Mouse (Mus musculus) gastrocnemius, postnatal 25 days (tissue): ENCODE data around the gene Llgl2. TPM values are rescaled to one million over a fixed set of nuclear protein-coding genes. Genes with fewer than 3 reads are reported as not detected.

Experiments used
- DNase-seq: peaks from one replicate; pipeline ENCODE4 v3.0.0; 2022
- total RNA-seq, 2 experiments: library from RNA; stranded (reverse); gene quantifications; 1 replicate in 1 of 2; 2 replicates in 1 of 2; pipeline ENCODE4 v1.2.3; 2021

The Llgl2 gene
- total RNA-seq, 2 experiments from 2014 or later, result 7.8 to 9.0 TPM

DNA sequence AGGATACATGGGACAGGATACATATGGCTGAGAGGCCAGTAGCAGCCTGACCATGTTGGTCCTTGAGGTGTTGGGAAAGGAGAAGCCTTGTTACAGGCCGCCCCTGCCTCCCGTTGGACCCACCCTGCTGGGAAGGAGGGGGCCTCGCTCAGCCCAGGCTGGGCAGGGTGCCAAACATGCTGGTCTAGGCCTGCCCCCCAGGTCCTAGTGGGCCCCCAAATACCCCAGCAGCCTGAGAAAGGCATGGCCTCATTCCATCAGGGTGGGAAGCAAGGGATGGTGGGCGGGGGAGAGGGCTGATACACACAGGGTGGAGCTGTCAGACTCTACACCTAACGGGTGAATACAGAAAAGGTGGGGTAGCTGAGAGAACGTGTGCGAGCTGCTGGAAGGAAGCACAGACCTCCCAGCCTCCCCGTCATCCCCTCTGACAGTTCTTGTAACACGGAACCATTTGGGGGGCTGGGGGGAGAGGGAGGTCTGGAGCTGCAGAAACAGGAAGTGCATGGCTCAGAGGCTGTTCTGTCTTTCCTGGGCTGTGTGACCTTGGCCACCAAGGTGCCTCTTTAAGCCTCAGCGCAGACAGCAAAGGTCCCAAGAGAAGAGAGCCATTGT lies 15.0 kb upstream of the Llgl2 start:
- DNase-seq, result no peak

DNA sequence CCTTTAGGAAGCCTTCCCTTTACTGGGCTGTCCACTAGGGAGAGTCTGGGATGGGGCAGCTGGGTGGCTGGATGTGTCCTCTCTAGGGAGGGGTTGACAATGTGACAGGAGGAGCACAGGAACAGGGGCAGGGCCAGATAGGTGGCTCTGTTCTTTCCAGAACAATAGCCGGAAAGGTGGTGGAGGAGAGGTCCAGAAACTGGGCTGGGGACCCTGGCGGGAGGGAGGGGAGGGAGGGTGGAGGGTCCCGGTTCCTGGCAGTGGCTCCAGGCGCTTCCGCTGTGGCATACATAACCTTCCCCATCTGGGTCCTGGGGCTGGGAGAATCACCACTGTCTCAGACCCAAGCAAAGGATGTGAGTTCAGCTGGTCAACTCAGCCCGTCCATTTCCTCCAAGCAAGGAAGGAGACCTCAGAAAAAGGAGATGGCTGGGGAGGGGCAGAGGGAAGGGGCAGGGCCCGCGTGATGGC lies 14.5 kb upstream of the Llgl2 start:
- peak; percentile 58 for DNase-seq

DNA sequence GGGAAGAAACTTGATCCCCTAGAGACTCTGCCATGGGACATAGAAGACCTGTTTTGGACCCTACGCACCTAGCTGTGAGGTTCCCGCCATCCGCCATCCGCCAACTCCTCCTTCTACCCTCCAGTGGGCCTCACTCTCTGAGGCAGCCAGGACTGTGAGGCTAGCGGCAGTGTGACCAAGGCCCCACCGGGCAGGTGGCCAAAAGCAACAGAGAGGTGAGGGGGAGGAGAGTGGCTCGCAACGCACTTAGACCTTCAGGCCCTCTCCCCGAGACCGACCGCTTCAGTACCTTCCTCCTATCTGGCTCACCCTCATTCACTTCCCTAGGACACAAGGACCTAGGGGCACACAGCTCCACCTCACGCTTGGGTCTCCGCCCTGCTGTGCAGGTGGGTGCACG lies 13.5 kb upstream of the Llgl2 start:
- no peak for DNase-seq

DNA sequence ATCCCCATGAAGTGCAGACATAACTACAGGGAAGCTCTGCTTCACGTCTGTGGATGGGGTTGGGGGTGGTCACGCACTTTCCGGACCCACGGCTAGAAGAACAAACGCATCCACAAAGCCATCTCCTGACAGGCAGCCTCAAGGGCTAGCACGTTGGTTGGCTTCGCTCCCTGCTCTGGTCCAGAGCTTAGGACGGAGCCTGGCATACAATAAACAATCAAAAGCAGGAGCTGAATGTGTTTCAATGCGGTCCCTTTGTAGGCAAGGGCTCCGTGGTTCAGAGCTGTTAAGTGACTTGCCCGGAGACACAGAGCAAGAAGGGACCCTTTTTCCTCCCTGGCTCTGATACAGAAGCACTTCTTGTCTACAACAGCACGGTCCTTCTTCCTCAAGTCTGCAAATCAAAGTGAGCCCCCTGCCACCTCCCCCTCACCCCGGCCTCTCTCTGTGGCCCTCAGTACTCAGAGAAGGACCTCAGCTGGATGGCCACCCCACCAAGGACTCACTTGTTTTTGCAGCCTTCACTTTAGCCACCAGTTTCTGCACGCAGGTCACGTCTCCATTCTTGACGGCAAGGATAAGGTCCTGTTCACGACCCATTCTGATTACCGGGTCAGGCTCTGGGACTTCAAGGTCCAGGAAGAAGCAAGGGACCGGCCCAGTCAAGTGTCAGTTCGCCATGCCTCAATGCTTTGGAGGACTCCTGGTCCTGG lies 12.3 kb upstream of the Llgl2 start:
- no peak for DNase-seq

DNA sequence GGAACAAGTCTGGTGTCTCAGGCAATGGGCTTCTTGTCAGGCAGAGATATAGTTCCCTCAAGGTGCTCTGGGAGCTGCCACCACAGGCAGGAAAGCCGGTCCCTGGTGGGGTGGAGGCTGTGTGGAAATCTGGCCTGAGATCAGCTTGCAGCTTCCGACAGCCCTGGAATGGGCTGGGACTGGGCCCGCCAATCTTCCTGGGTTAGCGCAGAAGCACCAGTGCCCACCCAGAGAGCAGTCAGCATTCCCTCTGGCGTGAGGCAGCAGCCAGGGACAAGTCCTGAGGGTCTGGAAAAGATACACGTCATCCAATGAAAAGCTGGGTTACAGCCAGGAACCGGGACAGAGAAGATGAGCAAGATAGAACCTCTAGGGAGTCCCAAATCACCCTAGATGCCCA lies 11.8 kb upstream of the Llgl2 start:
- DNase-seq, result peak; percentile 51

DNA sequence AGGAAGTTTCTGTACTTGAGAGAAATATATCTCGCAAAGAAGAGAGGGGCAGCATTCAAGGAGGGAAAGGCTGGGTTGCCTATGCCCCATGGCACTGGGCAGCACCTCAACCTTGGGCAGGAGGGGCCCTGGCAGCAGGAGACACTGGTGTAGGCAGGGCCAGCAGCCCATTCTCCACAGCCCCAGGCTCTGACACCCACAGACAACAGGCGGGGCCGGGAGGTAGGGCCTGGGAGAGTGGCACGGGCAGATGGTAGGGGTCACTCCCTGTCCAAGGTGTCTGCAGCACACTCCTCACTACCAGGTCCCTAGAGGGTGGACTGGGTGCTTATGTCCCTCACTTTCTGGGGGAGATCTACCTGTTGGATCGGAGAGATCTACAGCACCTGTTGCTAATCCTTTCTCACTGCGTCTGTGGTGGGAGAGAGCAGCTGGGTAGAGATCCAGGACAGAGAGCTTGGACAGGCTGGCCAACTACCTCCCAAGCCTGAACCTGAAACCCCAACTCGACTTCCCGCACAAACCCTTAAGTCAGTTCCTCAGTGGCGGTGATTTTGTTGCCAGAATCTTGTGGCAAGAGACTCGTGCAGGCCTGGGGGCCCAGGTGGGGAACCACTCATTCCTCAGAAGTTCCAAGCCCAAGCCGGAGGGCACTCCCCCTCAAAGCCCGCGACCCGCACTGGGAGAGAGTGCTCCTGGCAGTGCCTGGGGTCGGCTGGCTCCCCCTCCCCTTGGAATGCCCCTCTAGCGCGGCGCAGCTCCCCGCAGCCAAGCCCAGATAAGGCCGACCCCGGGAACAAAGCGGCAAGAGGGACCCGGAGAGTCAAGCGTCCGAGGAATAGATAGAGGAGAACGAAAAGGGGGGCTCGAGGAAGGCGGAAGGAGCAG lies 11.1 kb upstream of the Llgl2 start:
- no peak for DNase-seq

DNA sequence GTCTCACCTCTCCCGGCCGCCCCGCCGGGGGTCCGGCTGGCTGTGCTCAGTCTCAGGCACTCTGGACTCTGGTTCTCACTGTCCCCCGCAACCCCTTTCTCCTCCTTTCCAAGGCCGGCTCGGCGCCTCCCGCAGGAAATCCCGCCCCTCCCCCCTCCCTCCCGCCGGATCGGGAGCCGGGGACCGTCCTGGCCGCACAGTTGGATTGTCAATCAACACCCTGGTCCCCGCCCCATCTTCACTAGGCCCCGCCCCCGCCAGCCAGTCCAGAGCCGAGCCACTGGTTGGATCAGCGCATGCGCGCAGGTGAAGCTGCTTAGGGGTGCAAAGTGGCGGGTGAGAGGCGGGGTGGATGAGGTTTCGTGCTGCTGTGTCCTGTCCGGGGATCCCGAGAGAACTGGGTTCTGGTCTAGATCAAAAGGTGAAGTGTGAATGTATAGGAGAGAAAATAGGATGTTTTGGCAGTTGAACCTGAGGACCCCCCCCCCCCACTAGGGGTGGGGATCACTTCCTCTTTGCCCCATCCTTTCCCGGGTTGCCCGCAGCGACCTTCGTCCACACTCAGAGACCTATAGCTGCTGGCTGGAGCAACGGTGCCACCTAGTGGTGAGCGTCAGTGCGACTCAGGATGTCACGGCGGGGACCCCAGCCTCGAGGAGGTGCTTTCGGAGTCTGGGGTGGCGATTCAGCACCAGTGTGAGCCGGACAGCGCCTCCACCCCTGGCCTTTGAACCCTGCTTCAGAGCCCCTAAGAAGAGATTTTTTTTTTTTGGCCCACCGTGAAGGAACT lies 10.1 kb upstream of the Llgl2 start, which contains the start of gene Caskin2:
Gene Caskin2 (minus strand): TSS at position 133 of the 790 bp plus-strand sequence.
- peak; percentile 97 for DNase-seq

DNA sequence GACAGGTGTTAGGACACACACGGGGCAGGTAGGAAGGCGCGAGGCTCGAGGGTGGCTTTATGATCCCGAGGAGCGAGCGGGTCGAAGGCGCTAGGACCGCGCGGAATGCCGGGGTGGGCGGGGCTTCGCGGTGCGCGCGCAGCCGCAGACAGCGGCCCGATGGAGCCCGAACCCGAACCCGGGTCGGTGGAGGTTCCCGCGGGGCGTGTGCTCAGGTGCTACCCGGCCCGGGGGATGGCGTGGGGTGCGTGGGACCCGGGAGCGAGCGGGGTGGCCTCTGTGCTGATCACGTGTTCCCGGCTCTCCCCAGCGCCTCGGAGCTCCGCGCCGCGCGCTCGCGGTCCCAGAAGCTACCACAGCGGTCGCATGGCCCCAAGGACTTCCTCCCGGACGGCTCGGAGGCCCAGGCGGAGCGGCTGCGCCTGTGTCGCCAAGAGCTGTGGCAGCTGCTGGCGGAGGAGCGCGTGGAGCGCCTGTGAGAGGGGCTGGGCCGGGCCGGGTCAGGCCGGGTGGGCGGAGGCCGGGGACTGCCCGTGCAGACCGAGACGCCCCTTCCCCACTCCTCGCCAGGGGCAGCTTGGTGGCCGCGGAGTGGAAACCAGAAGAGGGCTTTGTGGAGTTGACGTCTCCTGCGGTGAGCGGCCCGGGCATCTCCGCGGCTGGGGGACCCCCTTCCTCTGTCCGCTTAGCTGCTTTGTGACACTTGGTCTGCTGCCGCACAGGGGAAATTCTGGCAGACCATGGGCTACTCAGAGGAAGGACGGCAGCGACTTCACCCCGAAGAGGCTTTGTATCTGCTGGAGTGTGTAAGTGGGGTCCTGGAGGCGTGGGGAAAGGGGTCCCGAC lies 9.0 kb upstream of the Llgl2 start, which contains the start of gene Tsen54:
Gene Tsen54 (plus strand): TSS at position 120 of the 846 bp plus-strand sequence.
- peak; percentile 83 for DNase-seq

DNA sequence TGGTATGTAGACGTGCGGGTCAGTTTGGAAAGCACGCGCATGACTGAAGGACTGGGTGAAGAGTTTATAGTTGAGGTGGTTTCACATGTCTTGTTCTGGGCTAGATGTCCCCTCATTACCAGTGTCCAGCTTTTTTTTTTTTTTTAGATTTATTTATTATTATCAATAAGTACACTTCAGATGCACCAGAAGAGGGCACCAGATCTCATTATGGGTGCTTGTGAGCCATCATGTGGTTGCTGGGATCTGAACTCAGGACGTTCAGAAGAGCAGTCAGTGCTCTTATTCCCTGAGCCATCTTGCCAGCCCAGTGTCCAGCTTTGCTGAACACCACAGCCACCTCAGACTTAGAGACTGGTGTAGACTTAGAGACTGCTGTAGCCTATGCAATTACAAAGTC lies 6.5 kb upstream of the Llgl2 start:
- DNase-seq, result no peak

DNA sequence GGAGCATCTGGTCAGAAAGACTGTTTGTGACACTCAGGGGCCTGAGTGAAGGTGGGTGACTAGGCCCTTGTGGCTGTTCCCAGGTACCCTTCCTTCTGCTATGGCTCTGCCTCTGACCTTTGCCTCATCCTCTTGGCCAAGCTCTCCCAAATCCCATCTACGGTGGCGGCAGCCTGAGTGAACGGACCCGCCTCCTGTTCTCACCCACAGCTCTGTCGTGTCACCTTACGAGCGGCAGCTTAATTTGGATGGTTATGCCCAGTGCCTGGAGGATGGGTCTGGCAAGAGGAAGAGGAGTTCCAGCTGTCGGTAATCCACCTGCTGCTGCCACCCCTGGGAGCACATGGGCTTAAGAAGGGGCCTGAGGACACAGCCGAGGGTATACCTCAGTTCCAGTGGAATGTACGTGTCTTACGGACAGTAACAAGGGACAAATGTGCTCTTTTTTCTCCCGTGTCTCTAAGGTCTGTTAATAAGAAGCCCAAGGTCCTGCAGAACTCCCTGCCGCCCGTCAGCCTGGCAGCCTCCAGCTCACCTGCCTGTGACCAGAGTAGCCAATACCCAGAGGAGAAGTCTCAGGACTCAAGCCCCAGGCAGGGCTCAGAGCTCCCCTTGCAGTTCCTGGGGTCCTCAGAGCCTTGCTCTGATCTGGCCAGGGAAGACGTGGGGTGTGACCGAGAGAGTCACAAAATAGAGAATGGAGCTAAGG lies 3.8 kb upstream of the Llgl2 start:
- no peak for DNase-seq

DNA sequence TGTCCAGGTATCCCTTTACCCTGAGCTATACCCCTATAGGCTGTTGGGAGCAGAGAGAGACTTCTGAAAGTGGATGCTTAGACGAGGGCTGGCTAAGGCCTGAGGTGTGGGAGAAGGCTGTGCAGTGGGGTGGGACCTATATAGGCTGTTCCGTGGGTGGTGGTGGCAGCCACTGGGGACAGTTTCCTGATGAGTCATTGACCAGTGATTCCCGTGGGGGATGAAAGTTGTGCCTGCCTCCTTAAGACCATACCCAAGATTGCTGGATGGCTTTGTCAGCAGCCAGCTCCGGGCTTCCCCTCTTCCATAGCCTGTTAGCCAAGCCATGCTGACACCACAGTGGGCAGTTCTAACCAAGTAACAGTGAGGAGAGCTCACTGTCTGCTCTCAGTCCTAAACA lies 2.8 kb upstream of the Llgl2 start:
- DNase-seq, result no peak

DNA sequence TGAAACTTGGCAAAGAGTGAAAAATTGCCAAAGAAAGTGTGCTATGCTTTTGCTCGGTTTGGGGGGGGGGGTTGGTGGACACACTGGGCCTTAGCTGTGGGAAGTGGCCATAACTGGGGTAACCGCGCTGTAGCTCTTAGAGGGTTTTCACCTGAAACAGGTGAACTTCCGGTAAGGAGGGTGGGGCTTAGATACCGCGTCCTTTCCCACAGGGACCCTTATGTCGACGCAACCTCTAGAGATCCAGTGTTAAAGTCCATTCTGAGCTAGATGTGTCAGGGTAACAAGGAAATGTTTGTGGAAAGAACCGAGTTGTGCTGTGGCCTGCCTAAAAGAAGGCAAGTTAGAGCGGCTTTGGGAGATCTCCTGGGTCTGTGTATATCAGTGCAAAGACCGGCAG lies 964 bp downstream of the Llgl2 start:
- no peak for DNase-seq

DNA sequence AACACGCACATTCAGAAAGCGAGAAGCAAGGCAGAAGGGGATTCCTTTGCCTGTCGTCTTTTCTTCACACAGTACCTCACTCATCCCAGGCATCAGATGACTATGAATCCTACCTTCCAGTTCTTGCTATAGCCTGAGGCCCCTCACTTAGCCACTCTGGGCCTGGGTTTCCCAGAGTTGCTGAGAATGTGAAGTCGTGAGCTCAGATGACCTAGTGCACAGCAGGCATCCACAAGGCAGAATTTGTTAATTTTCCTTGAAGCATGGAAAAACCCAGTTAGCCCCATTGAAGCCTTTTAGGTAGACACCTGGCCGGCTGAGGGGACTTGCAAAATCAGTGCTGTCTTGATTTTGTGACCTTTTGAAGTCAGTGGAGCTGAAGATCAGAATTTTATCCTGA lies 2.6 kb downstream of the Llgl2 start:
- DNase-seq, result no peak

DNA sequence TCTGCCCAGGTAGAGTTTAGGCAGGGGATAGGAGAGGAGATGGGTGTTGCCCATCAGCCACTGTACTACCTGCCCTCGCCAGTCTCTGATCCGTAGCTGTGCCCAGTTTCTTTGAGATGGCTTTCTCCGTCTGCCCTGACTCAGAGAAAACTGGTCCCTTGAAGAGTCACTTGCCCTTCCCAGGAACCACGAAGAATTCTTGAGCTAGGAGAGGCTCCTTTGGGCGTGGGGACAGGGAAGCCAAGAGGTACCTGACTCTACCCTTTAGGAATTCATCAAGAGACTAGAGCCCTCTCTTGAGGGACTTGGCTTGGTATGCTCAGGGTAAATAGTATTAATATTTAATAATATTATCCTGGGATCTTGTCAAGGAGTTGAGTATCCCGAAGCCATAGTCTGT lies 3.8 kb downstream of the Llgl2 start:
- no peak for DNase-seq

DNA sequence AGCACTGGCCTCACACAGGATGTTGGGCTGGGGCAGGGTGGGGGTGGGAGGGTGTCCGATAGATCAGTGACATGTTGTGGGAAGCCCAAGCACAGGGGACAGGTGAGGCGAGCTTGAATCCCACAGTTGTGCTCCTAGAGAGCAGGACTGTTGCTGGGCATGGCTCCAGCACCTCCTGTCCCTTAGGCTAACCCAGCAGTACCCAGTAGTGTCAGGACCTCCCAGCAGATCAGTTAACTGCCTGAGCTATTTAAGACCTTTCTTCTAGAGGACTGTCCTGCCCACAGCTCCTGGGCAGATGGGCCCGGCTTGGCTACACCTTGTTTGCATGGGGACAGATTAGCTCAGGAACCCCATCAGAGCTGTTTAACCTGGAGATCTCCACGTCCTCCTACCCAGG lies 5.2 kb downstream of the Llgl2 start:
- DNase-seq, result peak; percentile 49

DNA sequence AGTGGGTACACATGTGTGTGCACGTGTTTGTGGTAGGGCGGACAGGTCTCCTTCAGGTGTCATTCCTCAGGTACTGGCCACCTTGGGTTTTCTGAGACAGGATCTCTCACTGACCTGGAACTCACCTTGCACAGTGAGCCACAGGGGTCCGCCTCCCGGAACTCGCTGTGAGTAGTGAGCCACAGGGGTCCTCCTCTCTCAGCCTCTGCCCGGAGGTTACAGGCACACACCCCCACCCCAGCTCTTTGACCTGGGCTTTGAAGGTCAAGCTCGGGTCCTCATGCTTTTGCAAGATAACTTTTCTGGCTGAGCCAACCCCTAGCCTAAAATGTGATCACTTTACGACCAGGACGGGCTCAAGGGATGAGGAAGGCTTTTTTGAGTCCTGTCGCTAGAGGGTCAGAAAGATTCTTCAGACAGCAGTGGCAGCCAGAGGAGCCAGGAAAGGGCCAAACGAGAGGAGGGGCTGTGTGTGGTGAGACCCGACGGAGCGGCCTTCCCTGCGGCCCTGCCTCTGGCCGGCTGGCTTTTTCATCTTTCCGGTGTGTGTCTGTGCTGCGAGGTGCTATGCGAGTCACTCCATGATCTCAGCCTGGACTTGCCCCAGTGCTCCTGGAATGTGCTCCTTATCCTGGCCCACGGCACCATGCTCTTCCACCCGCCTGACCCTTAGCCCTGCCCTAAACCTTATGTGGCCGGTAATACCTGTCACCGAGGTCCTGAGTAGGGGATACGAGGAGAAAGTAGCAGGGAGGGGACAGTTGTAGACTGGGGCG lies 6.9 kb downstream of the Llgl2 start:
- DNase-seq, result no peak

DNA sequence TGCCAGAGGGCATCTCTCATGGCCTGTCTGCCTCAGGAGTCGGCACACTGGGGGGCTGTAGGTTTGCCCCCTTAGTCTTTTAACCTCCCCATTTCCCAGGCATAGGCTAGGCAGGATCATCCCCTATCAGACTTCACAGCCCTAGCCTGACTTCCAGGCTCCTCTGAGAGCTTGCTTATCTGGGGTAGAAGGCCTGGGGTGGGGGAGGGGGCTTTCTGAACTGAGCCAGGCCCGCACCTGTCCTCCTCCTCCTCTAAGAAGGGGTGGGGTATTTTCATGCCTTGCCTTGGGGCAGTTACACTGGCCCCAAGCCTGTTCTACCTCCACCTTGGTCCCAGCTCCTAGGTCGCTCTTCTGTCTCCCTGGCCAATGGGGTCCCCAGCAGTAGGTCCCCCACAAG lies 7.7 kb downstream of the Llgl2 start:
- no peak for DNase-seq

DNA sequence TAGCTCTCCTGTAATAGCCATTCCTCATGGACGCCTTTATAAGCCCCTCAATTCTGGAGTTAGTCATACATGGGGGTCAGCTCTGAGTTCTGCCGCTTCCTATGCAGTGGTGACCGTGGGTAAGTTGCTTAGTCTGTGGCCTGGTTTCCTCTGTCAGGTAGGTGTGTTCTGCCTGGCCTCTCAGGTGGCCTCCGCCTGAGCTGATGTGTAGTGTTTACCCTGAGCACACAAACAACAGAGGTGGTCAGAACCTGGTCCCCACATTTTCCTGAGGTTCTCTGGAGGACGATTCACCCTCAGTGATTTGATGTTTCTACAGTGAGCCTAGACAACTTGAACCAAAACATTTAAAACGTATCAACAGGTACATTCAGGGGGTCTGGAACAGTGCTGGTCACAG lies 8.2 kb downstream of the Llgl2 start:
- DNase-seq, result no peak

DNA sequence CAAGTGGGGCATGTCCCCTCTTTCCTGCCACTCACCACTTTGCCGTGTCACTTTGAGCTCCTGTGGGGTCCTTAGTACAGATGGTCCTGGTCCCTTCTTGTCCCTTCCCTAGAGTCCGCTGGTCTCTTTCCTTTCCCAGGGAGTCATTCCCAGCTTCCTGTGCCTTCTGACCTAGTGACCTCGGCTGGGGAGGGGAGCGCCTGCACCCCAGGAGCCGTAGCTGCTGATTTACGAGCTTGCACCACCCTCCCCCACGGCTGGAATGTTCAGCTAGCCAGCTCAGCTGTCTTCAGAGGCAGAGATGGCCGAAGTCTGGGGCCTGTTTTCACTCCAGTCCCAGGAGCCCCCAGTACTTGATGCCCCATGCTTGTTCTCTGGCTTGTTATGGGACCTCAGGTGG lies 8.7 kb downstream of the Llgl2 start:
- DNase-seq, result peak; percentile 59
